Mouse (Mus musculus): Measurements from ENCODE around the gene Ccnl2.
"Not testable (repeated sequence)": the region's sequence is repeated elsewhere in the genome, so short reads cannot be mapped to it uniquely, and the experiment has no call there.

The Ccnl2 gene

GRCm38 (mm10) chr4:155811929-155812664 lies at the start of gene Ccnl2:
Gene Ccnl2 (plus strand): TSS chr4:155812489.
- DNase-seq (ENCODE audit: low read depth in 2 of 2, low spot score in 2 of 2), result peak; percentile 88 to 90

GRCm38 (mm10) chr4:155769496-155769879 lies 42.8 kb upstream of the Ccnl2 start:
- DNase-seq (ENCODE audit: low read depth in 2 of 2, low spot score in 2 of 2), result no peak

DNA sequence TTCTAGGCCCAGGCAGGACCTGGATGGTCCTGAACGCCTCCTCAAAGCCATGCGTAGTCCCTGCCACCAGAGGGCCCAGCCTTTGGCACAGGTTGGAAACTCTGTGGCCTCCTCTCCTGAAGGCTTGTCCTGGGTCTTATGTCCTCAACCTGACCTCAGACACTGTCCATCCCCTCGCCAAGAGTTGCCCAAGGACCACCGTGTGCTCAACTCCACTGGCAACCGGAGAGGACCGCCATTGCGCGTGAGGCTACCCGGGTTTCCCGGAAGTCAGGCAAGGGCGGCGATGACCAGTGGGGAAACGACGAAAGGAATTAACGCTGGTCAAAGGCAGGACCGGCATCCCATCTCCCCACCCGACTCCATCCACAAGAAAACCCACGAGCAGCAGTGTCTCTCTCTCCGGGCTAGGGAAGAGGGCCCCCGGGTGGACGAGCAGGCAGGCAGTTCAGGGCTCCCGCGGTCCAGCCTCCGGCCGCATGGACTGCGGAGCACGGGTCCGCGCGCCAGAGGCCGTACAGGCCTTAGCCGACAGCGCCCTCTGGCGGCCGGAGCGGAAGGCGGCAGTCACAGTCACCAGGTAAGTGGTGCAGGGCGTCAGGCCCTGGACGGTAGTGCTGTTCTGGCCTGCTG lies 42.3 kb upstream of the Ccnl2 start:
- DNase-seq (ENCODE audit: low read depth in 2 of 2, low spot score in 2 of 2), result peak; percentile 70 to 73

DNA sequence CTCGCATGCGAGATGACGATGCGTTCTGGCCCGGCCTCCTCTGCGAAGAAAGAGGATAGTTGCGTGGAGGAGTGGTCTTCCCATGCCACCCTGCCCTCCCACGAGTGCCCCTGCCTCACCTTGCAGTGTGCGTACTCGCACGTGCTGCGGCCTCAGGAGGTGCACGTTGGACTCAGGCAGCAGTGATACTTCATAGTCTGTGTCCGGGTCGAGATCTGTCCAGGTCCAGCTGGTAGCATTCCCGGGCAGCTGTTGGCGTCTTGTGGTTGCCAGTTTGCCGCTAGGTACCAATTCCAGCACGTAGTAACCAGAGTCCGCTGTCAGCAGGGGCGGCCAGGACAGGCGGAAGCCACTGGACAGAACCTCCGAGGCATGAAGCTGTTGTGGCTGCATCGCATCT lies 41.7 kb upstream of the Ccnl2 start:
- DNase-seq (ENCODE audit: low read depth in 2 of 2, low spot score in 2 of 2), result no peak

- no peak for DNase-seq (ENCODE audit: low read depth in 2 of 2, low spot score in 2 of 2)
Measured at GRCm38 (mm10) chr4:155771706-155772105, 40.6 kb upstream of the Ccnl2 start.

GRCm38 (mm10) chr4:155772786-155773185 lies 39.5 kb upstream of the Ccnl2 start:
- DNase-seq (ENCODE audit: low read depth in 2 of 2, low spot score in 2 of 2), result no peak

- no peak for DNase-seq (ENCODE audit: low read depth in 2 of 2, low spot score in 2 of 2)
Measured at GRCm38 (mm10) chr4:155773335-155774078, 38.8 kb upstream of the Ccnl2 start.

GRCm38 (mm10) chr4:155774280-155774754 lies 38.0 kb upstream of the Ccnl2 start, which contains the start of gene Vwa1:
Gene Vwa1 (minus strand): TSS chr4:155774698.
- DNase-seq (ENCODE audit: low read depth in 2 of 2, low spot score in 2 of 2), result peak; percentile 58 to 75

GRCm38 (mm10) chr4:155774971-155775740 lies 37.1 kb upstream of the Ccnl2 start:
- DNase-seq (ENCODE audit: low read depth in 2 of 2, low spot score in 2 of 2), result no peak

- no peak for DNase-seq (ENCODE audit: low read depth in 2 of 2, low spot score in 2 of 2)
Measured at GRCm38 (mm10) chr4:155775855-155776254, 36.4 kb upstream of the Ccnl2 start.

DNA sequence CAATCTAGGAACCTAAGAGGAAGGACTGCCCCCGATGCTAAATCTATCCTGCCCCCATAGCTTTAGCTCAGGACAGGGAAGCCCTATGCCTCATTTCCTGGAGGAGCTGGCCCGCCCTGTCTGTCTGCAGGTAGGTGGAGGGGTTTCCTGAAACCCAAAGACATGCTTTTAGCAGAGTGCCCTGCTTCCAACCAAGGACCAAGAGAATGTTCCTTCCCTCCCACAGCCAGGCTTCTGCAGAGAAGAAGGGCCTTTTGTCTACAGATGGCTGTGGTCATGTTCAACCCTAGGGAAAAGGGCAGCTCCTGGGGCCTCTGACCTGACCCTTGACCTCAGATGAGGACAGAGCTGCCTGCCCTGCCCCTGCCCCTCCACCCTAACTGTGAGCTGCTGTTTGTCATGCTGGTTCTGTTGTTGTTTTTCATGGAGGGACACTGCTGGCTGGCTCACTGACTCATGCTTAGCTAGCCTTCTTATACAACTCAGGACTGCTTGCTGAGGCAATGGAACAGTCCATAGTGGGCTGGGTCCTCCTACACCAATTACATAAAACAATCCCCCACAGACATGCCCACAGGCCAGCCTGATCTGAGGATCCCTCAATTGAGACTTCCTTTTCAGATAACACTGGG lies 35.5 kb upstream of the Ccnl2 start:
- DNase-seq (ENCODE audit: low read depth in 2 of 2, low spot score in 2 of 2), result no peak

DNA sequence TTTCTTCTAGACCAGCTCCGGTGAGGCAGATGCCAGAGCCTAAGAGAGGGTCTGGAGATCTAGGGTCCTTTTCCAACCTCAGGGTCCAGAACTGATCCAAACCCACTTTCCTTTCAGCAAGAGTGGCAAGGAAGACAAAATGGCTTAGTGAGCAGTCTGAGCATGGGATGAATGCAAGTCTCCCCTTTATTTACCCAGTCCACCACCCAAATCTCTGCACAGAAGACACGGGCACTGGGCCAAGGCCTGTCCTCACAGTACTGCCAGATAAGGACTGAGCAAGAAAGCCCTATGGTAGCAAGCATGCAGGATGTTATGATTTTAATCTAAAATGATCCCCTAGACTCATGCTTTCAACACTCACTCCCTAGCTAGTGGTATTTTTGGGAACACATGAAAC lies 34.5 kb upstream of the Ccnl2 start:
- no peak for DNase-seq (ENCODE audit: low read depth in 2 of 2, low spot score in 2 of 2)

GRCm38 (mm10) chr4:155779498-155779897 lies 32.8 kb upstream of the Ccnl2 start:
- DNase-seq (ENCODE audit: low read depth in 2 of 2, low spot score in 2 of 2), result no peak

- DNase-seq (ENCODE audit: low read depth in 2 of 2, low spot score in 2 of 2), result no peak
Measured at GRCm38 (mm10) chr4:155780895-155781294, 31.4 kb upstream of the Ccnl2 start.

DNA sequence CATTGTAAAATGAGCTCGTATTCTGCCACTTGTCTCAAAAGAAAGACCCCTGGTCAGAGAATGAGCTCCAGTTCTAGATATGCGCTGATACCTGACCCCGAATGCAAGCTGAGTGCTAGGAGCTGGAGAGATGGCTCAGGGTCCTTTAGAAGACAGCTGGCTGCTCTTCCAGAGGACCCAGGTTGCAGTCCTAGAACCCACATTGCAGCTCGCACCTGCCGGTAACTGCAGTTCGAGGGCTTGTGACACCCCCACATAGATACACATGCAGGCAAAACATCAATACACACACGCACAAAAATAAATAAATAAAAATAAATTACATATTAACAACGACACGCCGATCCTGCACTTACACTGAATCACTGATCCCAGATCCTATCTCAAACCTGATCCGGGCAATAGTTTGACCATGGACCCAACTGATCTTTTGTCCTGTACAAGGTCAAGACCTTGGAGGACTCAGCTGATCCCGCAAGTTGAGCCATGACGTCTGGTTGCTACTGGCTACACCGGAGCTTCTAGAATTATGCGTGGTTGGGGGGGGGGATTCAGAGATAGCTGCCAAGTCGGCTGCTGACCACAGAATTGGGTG lies 28.7 kb upstream of the Ccnl2 start:
- no peak for DNase-seq (ENCODE audit: low read depth in 2 of 2, low spot score in 2 of 2)

DNA sequence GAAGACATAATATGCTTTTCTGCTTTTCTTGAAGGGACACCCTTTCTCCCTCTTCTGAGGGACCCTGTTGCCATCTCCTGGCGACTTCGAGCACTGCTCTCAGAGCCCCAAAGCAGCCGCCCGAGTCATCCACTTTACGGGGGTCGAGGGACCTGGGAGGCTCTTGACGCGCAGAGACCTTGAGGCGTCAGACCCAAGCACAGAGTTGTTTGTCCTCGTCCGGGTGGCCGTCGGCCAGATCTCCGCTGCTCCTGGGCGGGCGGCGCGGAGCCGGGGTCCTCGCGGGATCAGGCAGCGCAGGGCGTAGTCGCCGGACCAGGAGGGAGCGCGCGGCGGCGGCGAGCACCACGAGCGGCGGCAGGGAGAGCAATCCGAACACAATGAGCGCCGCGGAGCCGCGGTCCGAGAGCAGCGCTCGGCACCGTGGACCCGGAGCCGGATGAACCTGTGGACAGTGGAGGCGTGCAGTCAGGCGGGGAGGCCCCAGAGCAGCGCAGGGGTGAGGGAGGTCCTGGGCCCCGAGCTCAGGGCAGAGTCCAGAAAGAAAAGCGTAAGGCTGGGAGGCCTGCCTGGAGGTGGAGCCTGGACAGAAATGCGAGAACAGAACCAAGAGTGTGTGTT lies 28.1 kb upstream of the Ccnl2 start:
- DNase-seq (ENCODE audit: low read depth in 2 of 2, low spot score in 2 of 2), result peak; percentile 50 to 66

DNA sequence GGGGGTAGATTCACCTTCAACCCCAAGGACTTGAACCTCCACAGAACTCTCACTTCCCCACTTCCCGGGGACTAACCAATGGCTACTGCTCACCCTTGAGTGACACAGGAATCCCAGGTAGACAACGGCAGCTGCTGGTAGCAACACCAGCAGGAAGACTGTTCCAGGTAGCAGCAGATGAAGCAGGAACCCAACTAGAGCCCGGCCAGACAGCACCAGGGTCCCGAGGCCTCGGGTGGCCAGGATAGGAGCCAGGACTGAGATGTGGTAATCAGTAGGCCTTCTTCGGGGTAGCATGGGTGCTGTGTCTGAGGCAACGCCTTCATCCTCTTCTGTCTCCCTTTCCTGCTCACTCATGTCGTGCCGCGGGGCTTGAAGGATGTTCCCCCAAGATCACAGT lies 27.0 kb upstream of the Ccnl2 start:
- DNase-seq (ENCODE audit: low read depth in 2 of 2, low spot score in 2 of 2), result no peak

DNA sequence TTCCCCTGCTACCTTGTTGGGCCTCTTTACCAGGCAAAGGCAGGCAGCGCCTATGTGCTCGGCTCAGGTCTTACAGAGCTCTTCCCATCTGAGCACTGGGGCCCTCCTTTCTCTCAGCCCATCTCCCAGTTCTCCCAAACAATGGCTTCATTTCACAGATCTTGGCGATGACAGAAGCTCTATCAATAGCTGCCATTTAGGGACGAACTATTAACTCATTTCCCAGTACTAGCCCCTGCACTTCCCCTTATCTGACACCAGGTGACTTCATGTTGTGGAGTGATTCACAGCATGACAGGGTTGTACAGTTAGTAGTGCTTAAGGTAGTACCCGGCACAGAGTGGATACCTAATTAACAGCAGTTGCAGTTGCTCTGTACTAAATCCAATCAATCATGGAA lies 26.5 kb upstream of the Ccnl2 start, which contains the start of gene Tmem88b:
Tmem88b (minus strand) TSS at position 56 of the 400 bp plus-strand sequence.
- no peak for DNase-seq (ENCODE audit: low read depth in 2 of 2, low spot score in 2 of 2)

DNA sequence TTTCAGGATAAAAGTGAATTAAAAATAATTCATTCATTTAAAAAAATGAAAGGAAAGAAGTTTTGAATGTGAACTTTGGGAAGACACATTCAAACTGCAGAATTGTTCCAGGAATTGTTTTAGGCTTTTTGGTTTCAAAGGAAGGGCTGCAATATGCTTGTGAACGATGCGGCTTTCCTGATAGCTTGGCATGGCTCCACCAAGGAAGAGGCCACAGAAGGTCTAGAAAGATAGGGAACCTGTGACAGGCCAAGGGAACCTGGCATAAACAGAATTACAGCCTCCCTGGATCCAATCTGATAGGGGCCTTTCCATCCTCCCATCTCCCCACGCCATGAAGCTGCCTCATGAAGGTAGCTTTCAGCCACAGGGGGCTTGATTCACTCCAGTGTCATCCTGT lies 24.0 kb upstream of the Ccnl2 start:
- no peak for DNase-seq (ENCODE audit: low read depth in 2 of 2, low spot score in 2 of 2)

- not testable (repeated sequence) for DNase-seq (ENCODE audit: low read depth in 2 of 2, low spot score in 2 of 2)
Measured at GRCm38 (mm10) chr4:155788833-155789232, 23.5 kb upstream of the Ccnl2 start.

All from CD8-positive naive resting alpha-beta T cell, adult 2 months (primary cell).